Mouse (Mus musculus) spleen, embryonic (tissue): Measurements from ENCODE around the gene Il2rb.

Experiments used
- CTCF ChIA-PET: fragments of 350-600 bp; sonication (Branson Sonifier 250); formaldehyde crosslinking; loops from one replicate; lab custom pipeline; 2022; lab: Charles Lee

The Il2rb gene

GRCm38 (mm10) chr15:78449131-78449530, 45.9 kb downstream of the Il2rb start:
- CTCF ChIA-PET: interaction anchor here (0.6 to 0.7 kb wide), 2 partner anchors 85 to 473 kb away, joined by 4 to 9 read pairs; no protein-coding TSS in a partner anchor

DNA sequence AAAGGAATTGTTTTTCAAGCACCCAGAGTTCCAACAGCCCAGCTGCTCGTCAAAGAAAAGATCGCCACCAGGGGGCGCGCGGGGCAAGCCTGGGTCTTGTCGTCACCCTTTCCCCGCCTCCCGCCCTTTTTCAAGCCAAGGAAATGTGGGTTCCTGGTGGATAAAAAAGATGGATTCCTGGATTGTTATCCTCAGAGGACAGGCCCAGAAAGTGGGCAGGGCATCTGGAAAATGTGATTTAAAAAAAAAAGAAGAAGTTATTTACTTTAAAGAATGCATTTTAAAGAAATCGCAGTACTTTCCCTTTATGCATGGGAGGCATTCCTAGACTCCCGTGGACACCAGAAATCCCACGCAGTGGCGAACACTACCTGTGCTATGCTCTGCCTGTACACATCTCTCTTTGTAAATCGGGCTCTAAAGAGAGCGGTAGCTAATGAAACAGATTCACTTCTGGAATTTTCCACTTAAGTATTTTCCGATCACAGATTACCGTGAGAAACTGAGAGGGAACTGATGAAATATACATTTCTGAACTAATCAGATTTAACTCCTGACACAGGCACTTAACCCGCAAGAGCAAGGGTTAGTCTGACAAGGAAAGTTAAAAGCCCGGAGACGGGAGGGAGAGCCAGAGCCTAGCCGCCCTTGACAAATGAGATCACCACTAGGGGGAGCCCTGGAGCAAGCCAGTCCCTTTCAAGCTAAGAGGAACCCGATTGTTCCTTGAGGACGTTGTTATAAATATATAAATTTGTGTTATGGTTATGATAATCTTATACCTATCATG, 47.1 kb downstream of the Il2rb start:
- CTCF ChIA-PET: interaction anchor here (0.6 to 1.0 kb wide), 4 partner anchors 81 to 138 kb away, joined by 3 read pairs; no protein-coding TSS in a partner anchor

GRCm38 (mm10) chr15:78447121-78447520, 48.0 kb downstream of the Il2rb start:
- CTCF ChIA-PET: interaction anchor here (0.7 to 1.0 kb wide), 3 partner anchors 82 to 191 kb away, joined by 3 read pairs; no protein-coding TSS in a partner anchor

- CTCF ChIA-PET: interaction anchor here (0.6 kb wide), 1 partner anchor 325 kb away, joined by 6 read pairs; no protein-coding TSS in a partner anchor
Measured at GRCm38 (mm10) chr15:78443857-78444256, 51.2 kb downstream of the Il2rb start.

- CTCF ChIA-PET: no interaction called here
Measured at GRCm38 (mm10) chr15:78442231-78442630, 52.8 kb downstream of the Il2rb start.

GRCm38 (mm10) chr15:78438973-78439372, 56.1 kb downstream of the Il2rb start:
- CTCF ChIA-PET: interaction anchor here (0.7 kb wide), 1 partner anchor 117 kb away, joined by 21 read pairs; no protein-coding TSS in a partner anchor

DNA sequence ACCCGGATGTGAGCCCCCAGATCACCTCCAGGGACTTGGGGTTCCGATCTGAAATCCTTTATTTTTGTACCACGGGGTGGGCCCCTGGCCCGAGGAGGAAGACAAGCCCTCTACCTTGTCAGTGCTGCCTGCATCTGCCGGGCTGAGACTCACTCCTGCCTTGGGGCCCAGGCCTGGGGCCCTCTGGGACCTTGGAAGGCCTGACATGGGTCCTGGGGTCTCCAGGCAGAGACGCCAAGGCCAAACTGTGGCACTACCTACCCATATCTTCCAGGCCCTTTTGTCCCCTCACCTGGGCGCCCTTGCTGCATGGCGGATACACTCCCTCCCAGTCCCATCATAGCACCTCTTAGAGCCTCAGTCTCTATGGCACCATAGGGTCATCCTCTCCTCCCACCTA, 56.6 kb downstream of the Il2rb start:
- CTCF ChIA-PET: interaction anchor here (0.7 kb wide), 1 partner anchor 116 kb away, joined by 21 read pairs; no protein-coding TSS in a partner anchor

- CTCF ChIA-PET: interaction anchor here (0.7 kb wide), 1 partner anchor 116 kb away, joined by 21 read pairs; no protein-coding TSS in a partner anchor
Measured at GRCm38 (mm10) chr15:78438018-78438394, 57.1 kb downstream of the Il2rb start.

- CTCF ChIA-PET: interaction anchor here (0.5 kb wide), 1 partner anchor 1017 kb away, joined by 3 read pairs; no protein-coding TSS in a partner anchor
Measured at GRCm38 (mm10) chr15:78437237-78438017, 57.6 kb downstream of the Il2rb start.

DNA sequence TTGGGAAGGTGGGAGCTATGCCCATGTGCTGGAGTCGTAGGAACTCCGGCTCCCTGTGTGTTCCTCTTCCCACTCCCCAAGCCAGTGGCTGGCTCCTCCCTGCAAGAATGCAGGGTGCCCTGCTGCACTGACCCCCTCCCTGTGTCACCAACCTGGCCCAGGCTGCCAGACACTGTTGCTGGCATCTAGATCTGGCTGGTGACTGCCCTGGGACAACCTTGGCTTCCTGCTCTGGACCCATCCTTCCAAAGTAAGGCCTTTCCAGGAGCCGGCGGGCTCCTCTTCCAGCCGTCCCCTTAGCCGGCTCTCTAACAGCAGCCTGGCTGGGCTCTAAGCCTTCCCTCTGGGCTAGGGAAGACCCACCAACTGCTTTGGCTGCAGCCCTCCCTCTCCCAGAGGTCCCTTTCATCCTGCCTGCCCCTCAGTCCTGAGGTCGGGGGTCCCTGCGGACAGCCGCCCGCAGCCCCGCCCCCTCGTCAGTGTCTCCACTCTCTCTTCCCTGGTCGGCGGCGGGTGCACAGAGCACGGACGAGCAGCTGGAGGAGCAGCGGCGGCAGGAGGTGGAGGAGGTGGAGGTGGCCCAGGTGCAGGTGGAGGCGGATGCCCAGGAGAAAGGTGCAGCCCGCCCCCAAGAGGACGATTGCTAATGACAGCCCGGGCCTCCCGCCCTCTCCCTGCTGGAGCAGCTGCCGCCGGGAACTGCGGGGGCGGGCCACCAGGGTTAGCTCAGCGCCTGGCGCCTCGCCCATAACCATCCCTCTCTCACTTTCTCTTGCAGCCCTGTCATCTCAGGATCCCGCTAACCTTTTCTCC, 58.5 kb downstream of the Il2rb start:
- CTCF ChIA-PET: interaction anchor here (0.5 kb wide), 1 partner anchor 1017 kb away, joined by 3 read pairs; no protein-coding TSS in a partner anchor

GRCm38 (mm10) chr15:78435681-78436080, 59.4 kb downstream of the Il2rb start:
- CTCF ChIA-PET: no interaction called here

GRCm38 (mm10) chr15:78434896-78435520, 60.1 kb downstream of the Il2rb start:
- CTCF ChIA-PET: interaction anchor here (0.6 kb wide), 1 partner anchor 254 kb away, joined by 8 read pairs; no protein-coding TSS in a partner anchor

DNA sequence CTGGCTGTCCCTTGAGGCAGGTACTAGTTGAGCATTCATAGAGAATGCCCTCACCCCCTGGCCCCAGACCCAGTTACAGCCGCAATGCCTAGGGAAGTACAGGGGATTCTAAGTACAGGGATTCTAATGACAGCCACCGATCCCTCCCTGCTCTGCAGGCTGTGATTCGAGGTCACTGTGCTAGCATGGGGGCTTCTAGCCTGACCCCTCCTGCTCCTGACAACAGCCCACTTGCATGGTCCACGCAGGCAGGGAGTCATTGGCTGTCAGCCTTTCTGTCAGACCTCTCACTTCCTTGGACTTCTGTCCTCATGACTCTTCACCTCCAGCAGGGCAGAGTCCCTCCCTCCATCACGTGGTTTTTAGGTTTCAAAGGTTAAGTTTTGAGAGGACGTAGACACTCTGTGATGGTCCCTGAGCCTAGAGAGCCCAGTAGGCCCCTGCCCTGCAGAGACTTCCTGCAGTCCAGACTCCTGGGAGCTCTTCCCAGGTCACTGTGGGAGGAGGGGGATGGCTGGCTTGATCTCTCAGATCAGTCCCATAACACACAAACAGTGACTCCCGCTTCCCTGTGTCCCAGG, 63.4 kb downstream of the Il2rb start:
- CTCF ChIA-PET: no interaction called here

- CTCF ChIA-PET: no interaction called here
Measured at GRCm38 (mm10) chr15:78430874-78431273, 64.2 kb downstream of the Il2rb start.

DNA sequence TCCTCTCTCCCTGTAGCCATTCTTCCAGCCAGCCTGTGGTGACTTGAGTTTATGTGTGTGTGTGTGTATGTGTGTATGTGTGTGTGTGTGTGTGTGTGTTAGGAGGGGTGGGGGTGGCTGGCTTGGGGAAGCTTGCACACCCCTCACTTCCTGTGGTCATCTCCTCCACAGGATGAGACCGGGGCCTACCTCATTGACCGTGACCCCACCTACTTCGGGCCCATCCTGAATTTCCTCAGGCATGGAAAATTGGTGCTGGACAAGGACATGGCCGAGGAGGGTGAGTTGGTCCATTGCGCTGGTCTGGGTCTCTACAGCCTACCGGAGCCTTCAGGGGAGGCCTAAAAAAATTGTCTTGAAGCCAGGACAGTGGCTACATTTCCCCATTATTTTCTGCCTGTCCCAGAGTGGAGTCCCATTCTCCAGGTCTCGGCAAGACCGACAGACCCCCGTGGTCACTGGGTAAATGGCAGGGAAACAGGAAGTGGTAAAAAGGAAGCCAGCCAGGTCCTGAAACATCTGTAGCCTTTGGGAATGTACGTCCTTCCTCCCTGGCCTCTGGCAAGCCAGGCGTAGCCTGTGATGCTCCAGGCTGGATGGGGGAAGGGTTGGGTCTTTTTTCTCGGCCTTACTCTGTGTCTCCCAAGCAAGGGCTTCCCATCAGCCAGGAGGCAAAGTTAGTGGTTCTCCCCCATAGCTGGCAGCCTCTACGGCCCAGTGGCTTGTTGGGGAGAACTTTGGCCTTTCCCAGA, 65.0 kb downstream of the Il2rb start:
- CTCF ChIA-PET: no interaction called here
